Mouse (Mus musculus): ENCODE measurements at regions not wholly inside any gene's neighbourhood (a gene's known extent, or its start where the extent isn't known, plus 50 kb on each side); places are given as distances from the start of the nearest gene placed in this dataset.
A peak's percentile ranks its signal among the peaks of the same experiment; 100 is the strongest.

- no peak for DNase-seq (ENCODE audit: low spot score in 2 of 2)
Observed at GRCm38 (mm10) chr12:32489415-32490139, 111.1 kb downstream of the Ccdc71l start.

GRCm38 (mm10) chr12:32504196-32504595 is 125.7 kb downstream of the Ccdc71l start:
- DNase-seq (ENCODE audit: low spot score in 2 of 2): no peak

GRCm38 (mm10) chr12:32508671-32509070 is 130.2 kb downstream of the Ccdc71l start:
- no peak for DNase-seq (ENCODE audit: low spot score in 2 of 2)

GRCm38 (mm10) chr12:32525586-32525985 is 147.1 kb downstream of the Ccdc71l start:
- DNase-seq (ENCODE audit: low spot score in 2 of 2): no peak

- no peak for DNase-seq (ENCODE audit: low spot score in 2 of 2)
Observed at GRCm38 (mm10) chr12:32531216-32531615, 152.7 kb downstream of the Ccdc71l start.

- DNase-seq (ENCODE audit: low spot score in 2 of 2): no peak
Observed at GRCm38 (mm10) chr12:32533641-32534040, 155.1 kb downstream of the Ccdc71l start.

- DNase-seq (ENCODE audit: low spot score in 2 of 2): no peak
Observed at GRCm38 (mm10) chr12:32545466-32545865, 167.0 kb downstream of the Ccdc71l start.

- no peak for DNase-seq (ENCODE audit: low spot score in 2 of 2)
Observed at GRCm38 (mm10) chr12:32546356-32546755, 167.9 kb downstream of the Ccdc71l start.

- no peak for DNase-seq (ENCODE audit: low spot score in 2 of 2)
Observed at GRCm38 (mm10) chr12:32553793-32554192, 175.3 kb downstream of the Ccdc71l start.

GRCm38 (mm10) chr12:32567777-32568176 is 189.3 kb downstream of the Ccdc71l start:
- no peak for DNase-seq (ENCODE audit: low spot score in 2 of 2)

- no peak for DNase-seq (ENCODE audit: low spot score in 2 of 2)
Observed at GRCm38 (mm10) chr12:32581304-32581703, 202.8 kb downstream of the Ccdc71l start.

- DNase-seq (ENCODE audit: low spot score in 2 of 2): peak; percentile 10 to 15
Observed at GRCm38 (mm10) chr12:32602131-32602815, 217.1 kb upstream of the Nampt start.

- DNase-seq (ENCODE audit: low spot score in 2 of 2): no peak
Observed at GRCm38 (mm10) chr12:32605353-32605752, 214.0 kb upstream of the Nampt start.

- DNase-seq (ENCODE audit: low spot score in 2 of 2): no peak
Observed at GRCm38 (mm10) chr12:32615000-32615399, 204.3 kb upstream of the Nampt start.

GRCm38 (mm10) chr12:32616086-32616485 is 203.3 kb upstream of the Nampt start:
- DNase-seq (ENCODE audit: low spot score in 2 of 2): no peak

GRCm38 (mm10) chr12:32617031-32617430 is 202.3 kb upstream of the Nampt start:
- DNase-seq (ENCODE audit: low spot score in 2 of 2): no peak

GRCm38 (mm10) chr12:32619830-32620229 is 199.5 kb upstream of the Nampt start:
- DNase-seq (ENCODE audit: low spot score in 2 of 2): no peak

- no peak for DNase-seq (ENCODE audit: low spot score in 2 of 2)
Observed at GRCm38 (mm10) chr12:32621739-32622138, 197.6 kb upstream of the Nampt start.

GRCm38 (mm10) chr12:32628552-32628951 is 190.8 kb upstream of the Nampt start:
- no peak for DNase-seq (ENCODE audit: low spot score in 2 of 2)

GRCm38 (mm10) chr12:32632935-32633334 is 186.4 kb upstream of the Nampt start:
- DNase-seq (ENCODE audit: low spot score in 2 of 2): no peak

GRCm38 (mm10) chr12:32635055-32635454 is 184.3 kb upstream of the Nampt start:
- no peak for DNase-seq (ENCODE audit: low spot score in 2 of 2)

- DNase-seq (ENCODE audit: low spot score in 2 of 2): peak; percentile 11
Observed at GRCm38 (mm10) chr12:32637400-32638100, 181.8 kb upstream of the Nampt start.

- DNase-seq (ENCODE audit: low spot score in 2 of 2): no peak
Observed at GRCm38 (mm10) chr12:32640591-32640990, 178.8 kb upstream of the Nampt start.

All from right cerebral cortex, adult 2 months (tissue).